19 mouse cellular contexts compared by ENCODE assay signal in genomic region chr6:51760372-51760771, GRCm38 (mm10).
A peak's percentile ranks its signal among the peaks of the same experiment; 100 is the strongest.
DNase-seq lines count a peak whose midpoint lies in the region; ATAC-seq lines count a peak whose summit lies in the region.
"Had no signal": no experiment of that assay in that cellular context is flagged by ENCODE, and none has a peak within 500 bp of the region (broad histone marks: within the 10 kb centered on the region; RNA-seq: fewer than 3 reads in every experiment).

No protein-coding gene starts in this region.

- H3K9me3 ChIP-seq in liver, embryonic 12.5 days (replicated peaks): no peaks in the 10 kb centered on the region
- H3K9me3 ChIP-seq in liver, embryonic 11.5 days (ENCODE audit: control insufficient read depth, low read length): no peaks in the 10 kb centered on the region
- H3K9me3 ChIP-seq: hindbrain, embryonic 15.5 days; limb, embryonic 15.5 days; midbrain, embryonic 10.5 days had no signal

- H3K4me1 ChIP-seq in liver, embryonic 12.5 days: 0 out of 2 replicates have a peak, but pooled peaks cover 3% of the 10 kb centered on the region
- H3K4me1 ChIP-seq in liver, embryonic 11.5 days (replicated peaks; ENCODE audit: control insufficient read depth, insufficient read depth, low read length): no peaks in the 10 kb centered on the region
- H3K4me1 ChIP-seq: hindbrain, embryonic 15.5 days; limb, embryonic 15.5 days; midbrain, embryonic 10.5 days had no signal

- 11% methylated on average over 5 of the region's 5 CpGs for WGBS in liver, embryonic 12.5 days (ENCODE audit: insufficient replicate concordance)
- 23% methylated on average over 5 of the region's 5 CpGs for WGBS in liver, embryonic 11.5 days

- peaks cover 53% of the 10 kb centered on the region for H3K27me3 ChIP-seq in liver, embryonic 12.5 days (replicated peaks)
- peaks cover 23% of the 10 kb centered on the region for H3K27me3 ChIP-seq in liver, embryonic 11.5 days (replicated peaks; ENCODE audit: control insufficient read depth, insufficient read depth, low read length)
- H3K27me3 ChIP-seq: hindbrain, embryonic 15.5 days had no signal

- H3K4me2 ChIP-seq in liver, embryonic 12.5 days: no peak overlapping the region
- H3K4me2 ChIP-seq in liver, embryonic 11.5 days: no peak overlapping the region
- H3K4me2 ChIP-seq: hindbrain, embryonic 15.5 days; limb, embryonic 15.5 days had no signal

- no peaks in the 10 kb centered on the region for H3K36me3 ChIP-seq in liver, embryonic 12.5 days
- no peaks in the 10 kb centered on the region for H3K36me3 ChIP-seq in liver, embryonic 11.5 days (ENCODE audit: control insufficient read depth, insufficient read depth, low read length)
- H3K36me3 ChIP-seq: hindbrain, embryonic 15.5 days; limb, embryonic 15.5 days; midbrain, embryonic 10.5 days had no signal

- H3K27ac ChIP-seq in liver, embryonic 12.5 days: no peak overlapping the region
- H3K27ac ChIP-seq in liver, embryonic 11.5 days (ENCODE audit: low read depth, low read length): no peak overlapping the region
- H3K27ac ChIP-seq: hindbrain, embryonic 15.5 days; kidney, postnatal 0 days; limb, embryonic 15.5 days; midbrain, embryonic 10.5 days had no signal

- no peak overlapping the region for H3K9ac ChIP-seq in liver, embryonic 12.5 days
- no peak overlapping the region for H3K9ac ChIP-seq in liver, embryonic 11.5 days (ENCODE audit: low read depth, low read length)
- H3K9ac ChIP-seq: forebrain, postnatal 0 days; hindbrain, embryonic 15.5 days; limb, embryonic 15.5 days had no signal

- DNase-seq in adrenal gland, postnatal 25 days: peak; percentile 15
- no peak for DNase-seq in adrenal gland, postnatal 10 days
- DNase-seq in liver, embryonic 11.5 days (ENCODE audit: low spot score): no peak
- DNase-seq in spleen, postnatal 4 days (ENCODE audit: low spot score in 2 of 2): no peak
- no peak for DNase-seq in right cerebral cortex, adult 2 months (ENCODE audit: low spot score in 2 of 2)
- DNase-seq: cerebellum, adult 8-10 months; forebrain, postnatal 0 days; heart, postnatal 14 days; spleen, adult 18-20 months; thymus, postnatal 25 days had no signal

- ATAC-seq in liver, embryonic 12.5 days: 0 out of 2 replicates have a peak, but pooled peaks have one; percentile 37
- no peak for ATAC-seq in liver, embryonic 11.5 days (replicated peaks; ENCODE audit: low FRiP score)
- peak; percentile 84 for ATAC-seq in granulocyte monocyte progenitor cell, adult 5-6 weeks (replicated peaks; ENCODE audit: poor library complexity, severe bottlenecking)
- 0 out of 2 replicates have a peak, but pooled peaks have one; percentile 40 for ATAC-seq in monocyte, adult 5-6 weeks (replicated peaks; ENCODE audit: insufficient number of reproducible peaks, low FRiP score, low TSS enrichment, poor library complexity, severe bottlenecking)
- ATAC-seq: activated CD4-positive, CD25-positive, alpha-beta regulatory T cell, adult 4 months; forebrain, postnatal 0 days had no signal

- H3K4me3 ChIP-seq in liver, embryonic 12.5 days: no peak overlapping the region
- H3K4me3 ChIP-seq in liver, embryonic 11.5 days (ENCODE audit: low read depth, low read length): no peak overlapping the region
- H3K4me3 ChIP-seq: erythroblast, embryonic 14.5 days; hindbrain, embryonic 15.5 days; limb, embryonic 15.5 days; midbrain, embryonic 10.5 days had no signal
